Mouse (Mus musculus) layer of hippocampus, postnatal 25 days (tissue): ENCODE data around the gene Il12rb1. TPM values are rescaled to one million over a fixed set of nuclear protein-coding genes. Genes with fewer than 3 reads are reported as not detected.

Experiments used
- DNase-seq, 2 experiments: peaks; one replicate each; pipeline ENCODE4 v3.0.0; 2022; ENCODE audit warnings: mixed read lengths in 2 of 2, low spot score in 1 of 2; ENCODE audit errors: extremely low spot score in 1 of 2
- microRNA-seq, 2 experiments: library from miRNA; unstranded; fragments of <30 nt; microRNA quantifications; one replicate each; pipeline ENCODE4 v1.2.0; 2021
- total RNA-seq, 2 experiments: library from RNA; stranded (reverse); gene quantifications; 2 replicates each; pipeline ENCODE4 v1.2.3; 2021

Gene Il12rb1
- total RNA-seq, 2 experiments from 2014 or later, result 0.94 to 1.4 TPM

GRCm38 (mm10) chr8:70868559-70869198 is 60.4 kb downstream of the Il12rb1 start:
- DNase-seq, result no peak

- no peak for DNase-seq
These were observed 60.9 kb downstream of the Il12rb1 start for GRCm38 (mm10) chr8:70869199-70869571.

GRCm38 (mm10) chr8:70869601-70870041 is 61.4 kb downstream of the Il12rb1 start:
- DNase-seq, result peak; percentile 59 to 73

Small RNA genes lying within 50 kb of the gene (microRNA-seq; reads per million reads assigned to microRNA genes)
- gene Mir7240, result 52.2 to 58.6 reads per million in 2 experiments

Other genes starting within 250 kb of the Il12rb1 start
- gene Isyna1, start 214.1 kb upstream of the Il12rb1 start, total RNA-seq, result 10 to 100 TPM; 41.5 to 47.0 TPM
- gene Ssbp4, start 199.6 kb upstream of the Il12rb1 start, total RNA-seq, result 100 to 1,000 TPM; 285 to 304 TPM
- 1 to 10 TPM in 1 of 2 experiments, under 1 TPM in 1; 0.63 to 1.0 TPM for gene Lrrc25, start 192.3 kb upstream of the Il12rb1 start, total RNA-seq
- gene Gdf15, start 176.0 kb upstream of the Il12rb1 start, total RNA-seq, result under 1 TPM in 1 of 2 experiments, not detected in 1; 0.26 TPM
- gene Pgpep1, start 148.1 kb upstream of the Il12rb1 start, total RNA-seq, result 10 to 100 TPM; 21.1 to 25.1 TPM
- gene Lsm4, start 135.2 kb upstream of the Il12rb1 start, total RNA-seq, result 10 to 100 TPM; 66.2 to 67.4 TPM
- gene Jund, start 109.5 kb upstream of the Il12rb1 start, total RNA-seq, result 100 to 1,000 TPM; 181 to 194 TPM
- gene Iqcn, start 105.0 kb upstream of the Il12rb1 start, total RNA-seq, result under 1 TPM; 0.05 to 0.12 TPM
- gene Gm3336, start 89.9 kb upstream of the Il12rb1 start, total RNA-seq, result not detected
- 1 to 10 TPM in 1 of 2 experiments, under 1 TPM in 1; 0.89 to 1.2 TPM for gene Pde4c, start 84.7 kb upstream of the Il12rb1 start, total RNA-seq
- 100 to 1,000 TPM; 789 to 843 TPM for gene Rab3a, start 53.8 kb upstream of the Il12rb1 start, total RNA-seq
- 10 to 100 TPM; 41.7 to 42.2 TPM for gene Mpv17l2, start 47.5 kb upstream of the Il12rb1 start, total RNA-seq
- gene Pik3r2, start 31.7 kb upstream of the Il12rb1 start, total RNA-seq, result 100 to 1,000 TPM; 154 to 159 TPM
- gene Mast3, start 3.4 kb upstream of the Il12rb1 start, total RNA-seq, result 100 to 1,000 TPM; 411 to 437 TPM
- gene Arrdc2, start 31.3 kb downstream of the Il12rb1 start, total RNA-seq, result 10 to 100 TPM; 15.0 to 18.7 TPM
- gene Kcnn1, start 54.8 kb downstream of the Il12rb1 start, total RNA-seq, result 10 to 100 TPM; 19.4 to 22.4 TPM
- gene Ccdc124, start 65.5 kb downstream of the Il12rb1 start, total RNA-seq, result 10 to 100 TPM; 92.7 to 95.6 TPM
- gene Slc5a5, start 84.3 kb downstream of the Il12rb1 start, total RNA-seq, result 10 to 100 TPM in 1 of 2 experiments, 1 to 10 TPM in 1; 6.9 to 10.5 TPM
- gene Rpl18a, start 89.0 kb downstream of the Il12rb1 start, total RNA-seq, result 100 to 1,000 TPM; 634 to 770 TPM
- 10 to 100 TPM; 87.7 to 94.2 TPM for gene Map1s, start 97.5 kb downstream of the Il12rb1 start, total RNA-seq